Mouse (Mus musculus): ENCODE results near the gene Disp1. TPM values are rescaled to one million over a fixed set of nuclear protein-coding genes. Genes with fewer than 3 reads are reported as not detected.

Gene Disp1
- total and polyA plus RNA-seq, 2 experiments = 0.83 to 3.4 TPM

DNA sequence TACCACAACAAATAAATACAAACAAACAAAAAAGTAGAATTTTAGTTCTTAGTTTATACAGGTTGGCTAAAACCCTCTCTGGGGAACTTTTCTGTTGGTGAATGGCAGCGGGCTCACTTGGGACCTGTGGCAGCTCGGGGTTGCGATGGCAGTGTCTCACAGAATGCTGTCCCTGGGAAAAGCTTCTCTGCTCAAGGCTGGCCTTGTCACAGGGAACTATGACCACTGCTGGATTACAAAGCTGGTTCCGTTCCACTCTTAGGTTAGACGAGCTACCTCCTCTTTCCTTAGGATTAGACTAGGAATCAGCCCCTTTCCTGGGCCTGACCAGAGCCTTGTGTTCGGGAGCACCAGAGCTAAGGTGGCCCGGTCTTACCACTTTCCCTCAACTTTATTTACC, 130.1 kb downstream of the Disp1 start:
- Histone ChIP-seq H3K9ac (ENCODE audit: low read depth, low read length) (no peak overlapping the region), H3K36me3 (ENCODE audit: control insufficient read depth, insufficient read depth, low read length) (peaks cover 4% of the 10 kb centered on the region; the same call in 1 of the 2 replicates), H3K4me1 (ENCODE audit: control insufficient read depth, insufficient read depth, low read length) (no peaks in the 10 kb centered on the region), H3K79me2 (ENCODE audit: control insufficient read depth, insufficient read depth, low read length) (no peaks in the 10 kb centered on the region), H3K27ac (replicated peaks; ENCODE audit: insufficient read depth, low read depth, low read length) (no peak overlapping the region), H3K27me3 (ENCODE audit: control insufficient read depth, insufficient read depth, low read length) (no peaks in the 10 kb centered on the region), H3K4me3 (ENCODE audit: insufficient read depth, low read depth, low read length) (no peak overlapping the region)
- DNase-seq (ENCODE audit: extremely low read depth, low read depth, low spot score) = no peak
- no peak for TF ChIP-seq POLR2A (IDR thresholded peaks at IDR 0.05; ENCODE audit: extremely low read depth, insufficient read depth, low read length)
- no peak for TF ChIP-seq CTCF (IDR thresholded peaks at IDR 0.05; ENCODE audit: low read depth, low read length)
- 95% methylated on average over 7 of the region's 7 CpGs for WGBS

- Histone ChIP-seq H3K27ac (replicated peaks; ENCODE audit: insufficient read depth, low read depth, low read length) (no peak overlapping the region), H3K79me2 (ENCODE audit: control insufficient read depth, insufficient read depth, low read length) (no peaks in the 10 kb centered on the region), H3K36me3 (ENCODE audit: control insufficient read depth, insufficient read depth, low read length) (peaks cover 4% of the 10 kb centered on the region; the same call in 1 of the 2 replicates), H3K27me3 (ENCODE audit: control insufficient read depth, insufficient read depth, low read length) (no peaks in the 10 kb centered on the region), H3K4me1 (ENCODE audit: control insufficient read depth, insufficient read depth, low read length) (no peaks in the 10 kb centered on the region), H3K4me3 (ENCODE audit: insufficient read depth, low read depth, low read length) (no peak overlapping the region), H3K9ac (ENCODE audit: low read depth, low read length) (no peak overlapping the region)
- TF ChIP-seq POLR2A (IDR thresholded peaks at IDR 0.05; ENCODE audit: extremely low read depth, insufficient read depth, low read length) (no peak), CTCF (IDR thresholded peaks at IDR 0.05; ENCODE audit: low read depth, low read length) (no peak)
- no peak for DNase-seq (ENCODE audit: extremely low read depth, low read depth, low spot score)
- 98% methylated on average over 23 of the region's 23 CpGs for WGBS
Observed at GRCm38 (mm10) chr1:183088661-183089060, 132.7 kb downstream of the Disp1 start.

GRCm38 (mm10) chr1:183086843-183087242, 134.5 kb downstream of the Disp1 start:
- H3K4me3 ChIP-seq (ENCODE audit: insufficient read depth, low read depth, low read length) = no peak overlapping the region
- TF ChIP-seq CTCF (IDR thresholded peaks at IDR 0.05; ENCODE audit: low read depth, low read length) (no peak), POLR2A (IDR thresholded peaks at IDR 0.05; ENCODE audit: extremely low read depth, insufficient read depth, low read length) (no peak)
- H3K36me3 ChIP-seq (ENCODE audit: control insufficient read depth, insufficient read depth, low read length) = peaks cover 4% of the 10 kb centered on the region; the same call in 1 of the 2 replicates
- H3K27me3 ChIP-seq (ENCODE audit: control insufficient read depth, insufficient read depth, low read length) = no peaks in the 10 kb centered on the region
- DNase-seq (ENCODE audit: extremely low read depth, low read depth, low spot score) = no peak
- H3K4me1 ChIP-seq (ENCODE audit: control insufficient read depth, insufficient read depth, low read length) = no peaks in the 10 kb centered on the region
- H3K9ac ChIP-seq (ENCODE audit: low read depth, low read length) = no peak overlapping the region
- no peak overlapping the region for H3K27ac ChIP-seq (replicated peaks; ENCODE audit: insufficient read depth, low read depth, low read length)
- H3K79me2 ChIP-seq (ENCODE audit: control insufficient read depth, insufficient read depth, low read length) = no peaks in the 10 kb centered on the region
- WGBS = 98% methylated on average over 14 of the region's 14 CpGs

DNA sequence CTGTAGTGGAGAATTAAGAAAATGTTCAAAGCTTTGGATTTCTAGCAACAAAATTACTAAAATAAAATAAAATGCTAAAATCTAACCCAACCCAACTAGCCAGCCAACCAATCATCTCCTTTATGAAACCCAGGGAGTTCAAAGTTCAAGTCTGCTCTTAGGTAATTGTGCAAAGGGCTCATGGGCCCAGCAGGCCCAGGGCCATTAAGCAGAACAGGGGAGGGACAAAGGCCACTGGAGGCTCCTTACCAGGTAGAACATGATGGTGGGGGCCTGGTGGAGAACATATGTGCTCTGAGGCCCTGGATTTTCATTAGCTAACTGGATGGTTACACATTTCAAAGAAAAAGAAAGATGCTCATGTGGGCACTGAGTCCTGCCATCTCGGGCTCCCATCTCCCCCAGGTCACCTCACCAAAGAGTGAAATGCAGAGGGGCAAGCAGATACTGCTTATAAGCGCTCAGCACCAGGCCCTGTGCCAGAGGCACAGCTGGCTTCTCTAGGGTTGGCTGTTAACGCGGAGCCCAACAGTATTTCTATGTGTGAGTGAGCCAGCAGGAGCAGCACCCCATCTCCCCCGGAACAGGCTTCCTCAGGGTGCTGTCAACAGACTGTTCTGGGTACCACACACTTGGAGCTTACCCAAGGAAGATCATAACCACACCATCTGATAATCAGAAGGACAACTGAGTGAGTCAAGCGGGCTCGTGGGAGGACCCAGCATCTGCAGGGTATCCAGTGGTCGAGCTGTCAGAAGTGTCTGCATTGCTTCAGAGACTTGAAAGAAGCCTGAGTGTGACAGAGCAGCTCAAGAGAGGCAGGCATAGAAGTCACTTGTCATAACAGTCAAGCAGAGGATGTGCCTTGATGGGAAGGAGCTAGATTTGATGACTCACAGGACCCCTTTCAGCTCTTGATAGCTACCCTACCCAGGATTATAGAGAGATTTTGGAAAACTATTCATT, 137.0 kb downstream of the Disp1 start:
- H3K36me3 ChIP-seq (ENCODE audit: control insufficient read depth, insufficient read depth, low read length) = peaks cover 3% of the 10 kb centered on the region; the same call in 1 of the 2 replicates
- TF ChIP-seq CTCF (IDR thresholded peaks at IDR 0.05; ENCODE audit: low read depth, low read length) (no peak), POLR2A (IDR thresholded peaks at IDR 0.05; ENCODE audit: extremely low read depth, insufficient read depth, low read length) (no peak)
- no peaks in the 10 kb centered on the region for H3K4me1 ChIP-seq (ENCODE audit: control insufficient read depth, insufficient read depth, low read length)
- no peaks in the 10 kb centered on the region for H3K79me2 ChIP-seq (ENCODE audit: control insufficient read depth, insufficient read depth, low read length)
- no peak overlapping the region for H3K27ac ChIP-seq (replicated peaks; ENCODE audit: insufficient read depth, low read depth, low read length)
- no peaks in the 10 kb centered on the region for H3K27me3 ChIP-seq (ENCODE audit: control insufficient read depth, insufficient read depth, low read length)
- H3K4me3 ChIP-seq (ENCODE audit: insufficient read depth, low read depth, low read length) = no peak overlapping the region
- 95% methylated on average over 8 of the region's 8 CpGs for WGBS
- H3K9ac ChIP-seq (ENCODE audit: low read depth, low read length) = no peak overlapping the region
- DNase-seq (ENCODE audit: extremely low read depth, low read depth, low spot score) = no peak

DNA sequence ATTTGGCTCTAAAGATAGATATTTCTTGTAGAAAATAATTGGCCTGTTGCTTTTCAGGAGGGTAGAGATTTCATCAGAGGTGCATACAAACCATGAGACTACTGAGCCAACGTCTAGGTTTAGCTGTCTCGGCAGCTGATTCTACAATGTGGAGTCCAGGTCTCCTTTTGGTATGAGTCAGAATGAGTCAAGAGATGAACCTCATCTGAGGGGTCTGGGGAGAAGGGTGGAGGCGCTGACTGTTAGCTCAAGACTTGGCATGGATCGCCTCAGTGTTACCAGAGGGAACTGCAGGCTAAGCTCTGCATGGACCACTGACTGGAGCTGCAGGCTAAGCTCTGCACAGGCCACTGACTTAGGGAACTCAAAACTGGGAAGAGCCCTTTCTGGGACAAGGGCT, 138.9 kb downstream of the Disp1 start:
- no peaks in the 10 kb centered on the region for H3K79me2 ChIP-seq (ENCODE audit: control insufficient read depth, insufficient read depth, low read length)
- DNase-seq (ENCODE audit: extremely low read depth, low read depth, low spot score) = no peak
- 89% methylated on average over 4 of the region's 4 CpGs for WGBS
- H3K27me3 ChIP-seq (ENCODE audit: control insufficient read depth, insufficient read depth, low read length) = no peaks in the 10 kb centered on the region
- H3K4me1 ChIP-seq (ENCODE audit: control insufficient read depth, insufficient read depth, low read length) = no peaks in the 10 kb centered on the region
- H3K36me3 ChIP-seq (ENCODE audit: control insufficient read depth, insufficient read depth, low read length) = no peaks in the 10 kb centered on the region
- no peak overlapping the region for H3K9ac ChIP-seq (ENCODE audit: low read depth, low read length)
- H3K27ac ChIP-seq (replicated peaks; ENCODE audit: insufficient read depth, low read depth, low read length) = no peak overlapping the region
- H3K4me3 ChIP-seq (ENCODE audit: insufficient read depth, low read depth, low read length) = no peak overlapping the region
- TF ChIP-seq POLR2A (IDR thresholded peaks at IDR 0.05; ENCODE audit: extremely low read depth, insufficient read depth, low read length) (no peak), CTCF (IDR thresholded peaks at IDR 0.05; ENCODE audit: low read depth, low read length) (no peak)

DNA sequence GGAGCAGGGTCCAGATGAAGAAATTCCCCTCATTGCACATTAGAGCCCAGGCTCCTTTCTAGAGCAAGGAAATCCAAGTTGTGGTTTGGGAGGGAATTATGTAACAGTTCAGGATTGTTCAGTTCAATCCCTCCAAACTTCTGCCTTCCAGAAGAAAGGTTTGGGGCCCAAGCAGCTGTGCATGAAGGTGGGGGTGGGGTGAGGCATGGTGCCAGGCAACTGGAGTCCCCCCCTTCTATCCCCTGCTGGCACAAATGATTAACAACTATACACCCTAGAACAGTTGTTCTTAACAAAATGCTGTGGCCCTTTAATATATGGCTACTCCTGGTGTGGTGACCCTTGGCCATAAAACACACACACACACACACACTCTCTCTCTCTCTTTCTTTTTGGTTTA, 140.2 kb downstream of the Disp1 start:
- Histone ChIP-seq H3K27me3 (ENCODE audit: control insufficient read depth, insufficient read depth, low read length) (no peaks in the 10 kb centered on the region), H3K27ac (replicated peaks; ENCODE audit: insufficient read depth, low read depth, low read length) (no peak overlapping the region), H3K4me3 (ENCODE audit: insufficient read depth, low read depth, low read length) (no peak overlapping the region), H3K79me2 (ENCODE audit: control insufficient read depth, insufficient read depth, low read length) (no peaks in the 10 kb centered on the region), H3K4me1 (ENCODE audit: control insufficient read depth, insufficient read depth, low read length) (no peaks in the 10 kb centered on the region), H3K9ac (ENCODE audit: low read depth, low read length) (no peak overlapping the region), H3K36me3 (ENCODE audit: control insufficient read depth, insufficient read depth, low read length) (no peaks in the 10 kb centered on the region)
- TF ChIP-seq POLR2A (IDR thresholded peaks at IDR 0.05; ENCODE audit: extremely low read depth, insufficient read depth, low read length) (no peak), CTCF (IDR thresholded peaks at IDR 0.05; ENCODE audit: low read depth, low read length) (no peak)
- no peak for DNase-seq (ENCODE audit: extremely low read depth, low read depth, low spot score)
